Mouse (Mus musculus): ENCODE data around the gene Mrpl39.

DNA sequence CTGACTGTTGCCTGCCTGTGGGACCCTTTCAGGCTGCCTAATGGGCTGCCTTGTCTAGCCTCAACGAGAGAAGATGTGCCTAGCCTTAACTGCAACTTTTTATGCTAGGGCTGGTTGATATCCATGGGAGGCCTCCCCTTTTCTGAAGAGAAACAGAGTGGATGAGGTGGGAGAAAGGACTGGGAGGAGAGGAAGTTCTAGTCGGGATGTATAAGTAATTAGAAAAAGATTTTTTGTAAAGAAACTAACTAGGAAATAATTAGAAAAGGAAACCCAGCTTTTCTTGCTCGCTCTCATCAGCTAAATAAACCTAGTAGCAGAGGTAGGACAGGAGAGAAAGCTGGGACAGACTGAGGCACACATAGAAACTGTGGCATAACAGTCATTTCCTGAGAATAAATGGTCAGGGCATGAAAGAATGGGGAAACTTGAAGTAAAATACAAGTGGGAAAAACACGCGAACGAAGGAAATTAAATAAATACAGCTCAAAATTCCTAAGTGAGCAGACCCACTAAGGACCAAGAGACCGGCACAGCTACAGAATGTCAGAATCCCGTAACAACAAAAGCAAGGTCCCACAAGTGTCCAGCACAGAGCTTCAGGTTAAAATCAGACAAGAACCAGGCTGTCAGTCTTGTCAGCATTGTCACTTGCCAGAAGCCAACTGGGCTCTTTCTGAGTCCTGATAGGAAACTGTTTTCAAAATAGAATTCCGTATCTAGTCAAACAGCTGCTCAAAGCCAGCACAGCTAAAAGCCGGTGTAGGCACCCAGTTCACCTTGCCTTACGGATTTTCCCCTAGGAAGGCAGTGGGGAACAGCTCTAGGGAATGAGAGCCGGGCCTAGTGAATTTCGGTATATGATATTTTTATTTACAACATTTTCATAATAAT lies 18.6 kb downstream of the Mrpl39 start:
- TF ChIP-seq POLR2A (IDR thresholded peaks at IDR 0.05; ENCODE audit: insufficient read depth, low read length), result no peak
- TF ChIP-seq CTCF (IDR thresholded peaks at IDR 0.05; ENCODE audit: low read depth, low read length), result no peak
